Comparison of ENCODE assay signal across 7 mouse cellular contexts in genomic region chr9:30936674-30937438, GRCm38 (mm10). TPM values are rescaled to one million over a fixed set of nuclear protein-coding genes. Genes with fewer than 3 reads are reported as not detected.
DNase-seq lines count a peak whose midpoint lies in the region; ATAC-seq lines count a peak whose summit lies in the region.

No protein-coding gene starts in this region.

- H3K9ac ChIP-seq in stomach, embryonic 14.5 days (replicated peaks; ENCODE audit: low read depth, low read length): no peak overlapping the region

- no peak for ATAC-seq in stomach, embryonic 14.5 days (ENCODE audit: insufficient number of reproducible peaks, insufficient read depth, low FRiP score, low read depth)

- H3K4me1 ChIP-seq in stomach, embryonic 14.5 days (ENCODE audit: control insufficient read depth, insufficient read depth, low read length): no peaks in the 10 kb centered on the region

- DNase-seq in 3T3-L1 (ENCODE audit: low read depth, low spot score) (peak; percentile 74), 416B (ENCODE audit: low read depth) (peak; percentile 55)
- DNase-seq in c-Kit-positive CD71-negative TER-119-negative erythroid progenitor cells, embryonic 14.5 days (ENCODE audit: low read depth): peak; percentile 40
- peak; percentile 73 for DNase-seq in gastrocnemius, postnatal 10 days
- peak; percentile 68 for DNase-seq in kidney, adult 9 months
- DNase-seq in lung, postnatal 14 days: peak; percentile 79

- whole genome bisulfite sequencing in stomach, embryonic 14.5 days: 29% methylated on average over 9 of the region's 9 CpGs

- no peak overlapping the region for H3K27ac ChIP-seq in stomach, embryonic 14.5 days (ENCODE audit: low read length)

- H3K4me3 ChIP-seq in stomach, embryonic 14.5 days (ENCODE audit: low read depth, low read length): no peak overlapping the region

- H3K9me3 ChIP-seq in stomach, embryonic 14.5 days (ENCODE audit: control insufficient read depth, low read depth, low read length): no peaks in the 10 kb centered on the region

- 0 out of 2 replicates have a peak overlapping the region, but pooled peaks have one; percentile 3 for H3K4me2 ChIP-seq in stomach, embryonic 14.5 days (replicated peaks; ENCODE audit: low read depth, low read length)

- H3K27me3 ChIP-seq in stomach, embryonic 14.5 days (ENCODE audit: control insufficient read depth, insufficient read depth, low read length): peaks cover 12% of the 10 kb centered on the region

- no peaks in the 10 kb centered on the region for H3K36me3 ChIP-seq in stomach, embryonic 14.5 days (ENCODE audit: control insufficient read depth, insufficient read depth, low read length)

RNA-seq across cellular contexts. Expression of gene Adamts8, which starts 5.5 kb away (rescaled TPM):
- 10 to 100 TPM; 10.1 to 11.8 TPM for total RNA-seq in gastrocnemius, postnatal 10 days (2021)
- polyA plus RNA-seq in stomach, embryonic 14.5 days (2014; fragmentation: Nextera tagmentation; extraction: Ambion mirVana): 8.1 and 8.3 TPM in 2 replicates

RNA-seq across cellular contexts. Expression of gene Adamts15, which starts 14.6 kb away (rescaled TPM):
- 1 to 10 TPM; 6.1 to 6.8 TPM for total RNA-seq in gastrocnemius, postnatal 10 days (2021)
- 10.1 and 12.9 TPM in 2 replicates for polyA plus RNA-seq in stomach, embryonic 14.5 days (2014; fragmentation: Nextera tagmentation; extraction: Ambion mirVana)
